Mouse (Mus musculus) stomach, postnatal 0 days (tissue): ENCODE results near the gene Ciz1.

Experiments
- CTCF ChIP-seq: IDR thresholded peaks from 2 replicates; pipeline ENCODE4 v1.5.1; 2016; ENCODE audit warnings: antibody characterized with exemption, low read depth, mild to moderate bottlenecking, moderate library complexity
- EP300 ChIP-seq: optimal IDR thresholded peaks from 2 replicates; pipeline ENCODE3; 2016; ENCODE audit warnings: antibody characterized with exemption

GRCm38 (mm10) chr2:32417486-32417885, 65.4 kb downstream of the Ciz1 start:
- no peak for TF ChIP-seq CTCF
- no peak for TF ChIP-seq EP300
